Mouse (Mus musculus) kidney, postnatal 25 days (tissue): ENCODE measurements around the gene Xndc1.

ENCODE experiments used
- DNase-seq, 2 experiments: peaks; one replicate each; pipeline ENCODE4 v3.0.0; 2021; ENCODE audit warnings: mixed read lengths in 2 of 2

Xndc1 gene

GRCm38 (mm10) chr7:102082816-102083215, 17.5 kb downstream of the Xndc1 start, which contains the start of gene Trpc2:
TSS of gene Trpc2 (plus strand) at chr7:102083116.
- no peak for DNase-seq

- no peak for DNase-seq
Measured at GRCm38 (mm10) chr7:102084041-102084696, 18.9 kb downstream of the Xndc1 start.

GRCm38 (mm10) chr7:102087336-102087735, 22.0 kb downstream of the Xndc1 start:
- DNase-seq = peak in 1 of 2 experiments; percentile 17

GRCm38 (mm10) chr7:102099760-102100661, 34.7 kb downstream of the Xndc1 start:
- DNase-seq = peak in 1 of 2 experiments; percentile 39

- no peak for DNase-seq
Measured at GRCm38 (mm10) chr7:102100868-102101267, 35.6 kb downstream of the Xndc1 start.

GRCm38 (mm10) chr7:102101487-102101886, 36.2 kb downstream of the Xndc1 start, which contains the start of gene Art1:
TSS of gene Art1 (plus strand) at chr7:102101743.
- no peak for DNase-seq

GRCm38 (mm10) chr7:102102241-102102640, 36.9 kb downstream of the Xndc1 start:
- no peak for DNase-seq

- DNase-seq = peak in 1 of 2 experiments; percentile 13
Measured at GRCm38 (mm10) chr7:102102696-102103095, 37.4 kb downstream of the Xndc1 start.

- DNase-seq = no peak
Measured at GRCm38 (mm10) chr7:102103555-102103954, 38.2 kb downstream of the Xndc1 start.

- no peak for DNase-seq
Measured at GRCm38 (mm10) chr7:102104126-102104525, 38.8 kb downstream of the Xndc1 start.

GRCm38 (mm10) chr7:102106700-102107141, 41.4 kb downstream of the Xndc1 start:
- no peak for DNase-seq

GRCm38 (mm10) chr7:102108206-102108605, 42.9 kb downstream of the Xndc1 start:
- no peak for DNase-seq

GRCm38 (mm10) chr7:102109171-102109570, 43.9 kb downstream of the Xndc1 start, which contains the start of gene Art5:
TSS of gene Art5 (minus strand) at chr7:102109489.
- DNase-seq = no peak

- no peak for DNase-seq
Measured at GRCm38 (mm10) chr7:102109746-102110145, 44.4 kb downstream of the Xndc1 start.

- no peak for DNase-seq
Measured at GRCm38 (mm10) chr7:102113151-102113729, 47.9 kb downstream of the Xndc1 start.

GRCm38 (mm10) chr7:102116579-102117331, 51.4 kb downstream of the Xndc1 start, which contains the start of gene Chrna10:
TSS of gene Chrna10 (minus strand) at chr7:102116828.
- DNase-seq = no peak

GRCm38 (mm10) chr7:102117382-102117781, 52.1 kb downstream of the Xndc1 start:
- no peak for DNase-seq

GRCm38 (mm10) chr7:102120326-102120725, 55.0 kb downstream of the Xndc1 start:
- no peak for DNase-seq

- DNase-seq = peak in 1 of 2 experiments; percentile 31
Measured at GRCm38 (mm10) chr7:102132395-102132794, 67.1 kb downstream of the Xndc1 start.
